Mouse (Mus musculus) bone marrow macrophage, adult 2 months (primary cell): ENCODE data around the gene Schip1.

Experiments used
- CTCF ChIP-seq: IDR thresholded peaks from 2 replicates; pipeline ENCODE4 v1.5.1; 2012; ENCODE audit warnings: low read depth, mild to moderate bottlenecking, low read length, moderate library complexity
- POLR2A ChIP-seq: IDR thresholded peaks from 2 replicates; pipeline ENCODE4 v1.6.1; 2012; ENCODE audit warnings: mild to moderate bottlenecking, low read depth, low read length, borderline replicate concordance

- TF ChIP-seq POLR2A (no peak), CTCF (no peak)
Observed at GRCm38 (mm10) chr3:68595316-68595925, 530.8 kb downstream of the Schip1 start.
